Mouse (Mus musculus) megakaryocyte, embryonic 14.5 days (primary cell): Measurements from ENCODE around the gene Pcdh9.

ENCODE experiments used
- FLI1 ChIP-seq: IDR thresholded peaks from 2 replicates; pipeline ENCODE4 v1.6.1; 2012; ENCODE audit warnings: low read length, inconsistent platforms, mixed read lengths
- GATA1 ChIP-seq: IDR thresholded peaks from 3 replicates; pipeline ENCODE4 v1.6.1; 2012; ENCODE audit warnings: mixed read lengths, low read length, inconsistent platforms, borderline replicate concordance

GRCm38 (mm10) chr14:93009147-93010064 lies 881.1 kb downstream of the Pcdh9 start:
- TF ChIP-seq GATA1 = no peak
- no peak for TF ChIP-seq FLI1
